Mouse (Mus musculus) adrenal gland, adult 18-20 months (tissue): ENCODE measurements around the gene Tjp2. TPM values are rescaled to one million over a fixed set of nuclear protein-coding genes. Genes with fewer than 3 reads are reported as not detected.

ENCODE experiments used
- DNase-seq, 2 experiments: peaks; one replicate each; pipeline ENCODE4 v3.0.0; 2021 to 2022; ENCODE audit warnings: low spot score in 2 of 2
- total RNA-seq, 2 experiments: library from RNA; stranded (reverse); gene quantifications; 1 replicate in 1 of 2; 2 replicates in 1 of 2; pipeline ENCODE4 v1.2.3; 2021

The Tjp2 gene
- total RNA-seq, 2 experiments from 2014 or later: 6.3 to 10.5 TPM

GRCm38 (mm10) chr19:24183680-24184235 is 41.1 kb downstream of the Tjp2 start:
- DNase-seq: no peak

- no peak for DNase-seq
Measured at GRCm38 (mm10) chr19:24180415-24180814, 44.4 kb downstream of the Tjp2 start.

DNA sequence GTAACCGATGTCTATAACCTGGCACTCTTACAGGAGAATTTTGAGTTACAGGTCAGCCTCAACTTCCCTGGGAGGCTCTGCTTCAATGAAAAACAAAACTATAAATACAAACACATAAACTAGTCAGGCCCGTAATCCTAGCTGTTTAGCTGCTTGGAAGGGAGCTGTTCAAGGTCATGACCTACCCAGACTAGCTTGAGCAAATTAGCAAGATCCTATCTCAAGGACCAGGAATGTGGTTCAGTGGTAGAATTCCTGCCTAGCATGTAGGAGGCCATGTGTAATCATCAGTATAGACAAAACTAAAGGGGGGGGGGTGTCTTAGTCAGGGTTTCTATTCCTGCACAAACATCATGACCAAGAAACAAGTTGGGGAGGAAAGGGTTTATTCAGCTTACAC is 46.7 kb downstream of the Tjp2 start:
- no peak for DNase-seq

- DNase-seq: no peak
Measured at GRCm38 (mm10) chr19:24176692-24177091, 48.1 kb downstream of the Tjp2 start.

- DNase-seq: peak; percentile 29 to 32
Measured at GRCm38 (mm10) chr19:24174896-24175295, 49.9 kb downstream of the Tjp2 start.

GRCm38 (mm10) chr19:24173608-24174523 is 51.0 kb downstream of the Tjp2 start:
- peak; percentile 94 to 95 for DNase-seq

DNA sequence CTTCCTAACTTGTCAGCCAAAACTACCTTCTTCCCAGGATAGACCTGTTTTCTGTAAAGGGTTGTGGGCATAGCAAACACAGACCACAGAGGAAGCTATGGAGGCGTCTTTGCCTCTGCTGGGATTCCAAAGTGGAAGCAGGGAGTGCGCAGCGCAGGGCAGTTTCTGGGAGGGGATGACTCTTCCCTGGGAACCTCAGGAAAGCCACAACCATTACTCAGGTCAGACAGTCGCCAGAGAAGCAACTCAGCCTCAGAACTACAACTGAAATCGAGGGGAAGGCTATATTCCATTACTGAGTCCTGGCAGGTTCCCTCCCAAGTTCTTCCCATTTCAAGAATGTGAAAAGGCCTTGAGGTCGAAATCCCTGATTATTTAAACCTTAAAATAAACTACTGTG is 51.8 kb downstream of the Tjp2 start:
- DNase-seq: no peak

GRCm38 (mm10) chr19:24168531-24168930 is 56.3 kb downstream of the Tjp2 start:
- DNase-seq: no peak

- peak; percentile 44 to 48 for DNase-seq
Measured at GRCm38 (mm10) chr19:24166516-24167091, 58.2 kb downstream of the Tjp2 start.

DNA sequence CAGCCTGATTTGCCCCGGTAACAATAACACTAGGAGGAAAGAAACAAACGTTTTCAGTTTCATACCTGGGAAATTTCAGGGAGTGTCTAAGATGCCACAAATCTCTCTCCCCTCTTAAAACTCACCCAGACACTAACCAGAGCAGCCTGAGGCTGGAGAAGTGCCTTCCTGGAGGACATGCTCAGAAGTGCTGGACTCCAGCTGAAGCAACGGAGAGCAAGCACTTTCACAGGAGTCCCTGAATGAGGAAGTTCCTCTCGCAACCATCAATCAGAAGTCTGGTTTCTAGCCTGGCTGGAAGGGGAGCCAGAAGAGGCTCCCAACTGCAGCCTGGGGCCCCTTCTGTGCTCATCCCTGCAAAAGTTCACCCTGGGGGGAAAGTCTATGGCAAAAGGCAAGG is 60.9 kb downstream of the Tjp2 start:
- DNase-seq: no peak

- DNase-seq: no peak
Measured at GRCm38 (mm10) chr19:24160460-24160859, 64.4 kb downstream of the Tjp2 start.

DNA sequence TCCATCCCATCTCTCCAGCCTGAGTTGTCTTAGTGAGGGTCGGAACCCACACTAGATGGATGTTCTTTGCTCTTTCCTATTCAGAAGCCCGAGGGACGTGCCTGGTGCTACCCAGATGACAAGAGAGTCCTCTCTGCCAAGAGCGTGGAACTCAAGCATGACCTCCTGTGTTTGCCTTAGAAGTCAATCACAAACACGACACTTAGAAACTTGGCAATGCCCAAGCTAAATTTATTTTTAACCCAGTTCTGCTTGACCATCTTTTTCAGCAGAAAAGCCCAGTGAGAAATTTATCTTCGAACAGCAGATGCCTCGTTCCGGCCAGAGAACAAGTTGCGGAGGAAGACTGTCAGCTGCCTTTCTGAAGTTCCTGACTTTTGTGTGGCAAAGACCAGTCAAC is 65.1 kb downstream of the Tjp2 start:
- DNase-seq: no peak

GRCm38 (mm10) chr19:24159334-24159733 is 65.5 kb downstream of the Tjp2 start:
- no peak for DNase-seq

DNA sequence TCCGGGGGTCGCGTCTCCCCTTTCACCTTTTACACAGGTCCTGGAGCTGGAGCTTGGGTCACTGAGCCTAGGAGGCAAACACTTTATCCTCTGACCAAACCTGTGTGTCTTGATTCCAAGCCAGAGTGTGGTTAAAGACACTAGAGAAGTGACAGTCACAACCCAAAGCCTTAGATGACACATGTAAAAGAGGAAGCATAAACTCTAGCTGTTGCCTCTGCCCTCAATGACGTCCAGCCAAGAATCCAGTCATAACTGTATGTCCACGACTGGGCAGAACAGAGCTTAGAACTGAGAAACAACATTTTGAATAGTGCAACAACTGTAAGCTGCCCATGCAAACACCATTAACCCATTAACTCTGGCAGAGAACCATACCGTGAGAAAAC is 68.8 kb downstream of the Tjp2 start:
- DNase-seq: no peak

- no peak for DNase-seq
Measured at GRCm38 (mm10) chr19:24155395-24156066, 69.3 kb downstream of the Tjp2 start.

GRCm38 (mm10) chr19:24153266-24154023 is 71.4 kb downstream of the Tjp2 start:
- peak in 1 of 2 experiments; percentile 44 for DNase-seq

- DNase-seq: no peak
Measured at GRCm38 (mm10) chr19:24144009-24144408, 80.8 kb downstream of the Tjp2 start.

DNA sequence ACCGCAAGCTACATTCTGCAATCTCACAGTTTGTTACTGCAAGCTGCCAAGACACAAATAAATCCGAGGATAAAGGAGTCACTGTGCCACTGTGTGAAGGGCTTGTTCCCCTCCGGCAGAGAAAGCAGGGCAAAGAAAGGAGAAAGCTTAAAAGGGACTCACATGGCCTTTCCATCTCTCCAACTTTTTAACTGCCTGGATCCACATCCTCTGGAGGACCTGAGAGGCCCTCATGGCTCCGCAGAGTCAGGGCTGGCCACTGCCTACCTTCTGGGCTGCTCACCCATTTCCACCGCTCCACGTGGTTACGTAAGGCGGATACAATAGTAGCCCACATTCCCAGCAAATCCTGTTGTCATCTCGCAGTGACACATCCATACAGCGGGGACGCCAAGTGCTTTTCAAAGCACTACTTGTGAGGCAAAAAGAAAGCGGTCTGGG is 82.2 kb downstream of the Tjp2 start:
- DNase-seq: no peak

GRCm38 (mm10) chr19:24140298-24140697 is 84.5 kb downstream of the Tjp2 start:
- no peak for DNase-seq

- DNase-seq: no peak
Measured at GRCm38 (mm10) chr19:24137392-24137791, 87.4 kb downstream of the Tjp2 start.

- DNase-seq: no peak
Measured at GRCm38 (mm10) chr19:24134991-24135390, 89.8 kb downstream of the Tjp2 start.
